Mouse (Mus musculus) intestine, embryonic 14.5 days (tissue): ENCODE data around the gene Pcbp2. TPM values are rescaled to one million over a fixed set of nuclear protein-coding genes. Genes with fewer than 3 reads are reported as not detected.

Experiments
- ATAC-seq: fragments of 200-750 bp; cut with Nextera tagmentation; replicated peaks from 2 replicates; pipeline ENCODE4 v1.8.0; 2017; ENCODE audit warnings: low read depth, moderate number of reproducible peaks, moderate TSS enrichment, moderate library complexity; ENCODE audit not compliant: low FRiP score, low TSS enrichment
- DNase-seq: peaks from one replicate; pipeline ENCODE4 v3.0.0-alpha.2; 2018; ENCODE audit warnings: low spot score
- H3K27ac ChIP-seq: fragments of 300-500 bp; sonication (generic); 2 replicates; pipeline ENCODE4 v1.5.1; 2014; ENCODE audit warnings: low read depth, mild to moderate bottlenecking, control low read depth
- H3K27me3 ChIP-seq: fragments of 300-500 bp; sonication (generic); replicated peaks from 2 replicates; pipeline ENCODE4 v1.6.1; 2014; ENCODE audit warnings: low read length, control low read depth; ENCODE audit not compliant: control insufficient read depth, insufficient read depth
- H3K36me3 ChIP-seq: fragments of 300-500 bp; sonication (generic); 2 replicates; pipeline ENCODE4 v1.6.1; 2014; ENCODE audit warnings: low read length, control low read depth; ENCODE audit not compliant: control insufficient read depth, insufficient read depth
- H3K4me1 ChIP-seq: fragments of 300-500 bp; sonication (generic); replicated peaks from 2 replicates; pipeline ENCODE4 v1.6.1; 2014; ENCODE audit warnings: low read length, control low read depth, mixed read lengths; ENCODE audit not compliant: control insufficient read depth, insufficient read depth
- H3K4me2 ChIP-seq: fragments of 300-500 bp; sonication (generic); 2 replicates; pipeline ENCODE4 v1.6.1; 2014; ENCODE audit warnings: low read length
- H3K4me3 ChIP-seq: fragments of 300-500 bp; sonication (generic); 2 replicates; pipeline ENCODE4 v1.5.1; 2014; ENCODE audit warnings: low read depth, low read length, control low read depth, mixed read lengths
- H3K9ac ChIP-seq: fragments of 300-500 bp; sonication (generic); 2 replicates; pipeline ENCODE4 v1.6.1; 2014; ENCODE audit warnings: mild to moderate bottlenecking, low read length
- H3K9me3 ChIP-seq: fragments of 300-500 bp; sonication (generic); 2 replicates; pipeline ENCODE4 v1.6.1; 2016; ENCODE audit warnings: low read length, control low read depth; ENCODE audit not compliant: control insufficient read depth
- WGBS: fragments of 180-500 bp; shearing (Covaris S2); extraction: QIAGEN DNeasy Blood & Tissue Kit; methylation state at CpG from one replicate; pipeline ENCODE4 v1.1.7; 2014; 5-methylcytosine and 5-hydroxymethylcytosine counted together
- polyA plus RNA-seq: library from polyadenylated mRNA; unstranded; fragments of >200 nt; fragmentation: Nextera tagmentation; extraction: Ambion mirVana; gene quantifications from 2 replicates; pipeline ENCODE4 v1.2.1, GENCODE M21; 2014

The Pcbp2 gene
- polyA plus RNA-seq, 1 experiment from 2014 or later: 275 TPM

GRCm38 (mm10) chr15:102518859-102519201 is 48.5 kb downstream of the Pcbp2 start:
- Histone ChIP-seq H3K36me3 (peaks cover 27% of the 10 kb centered on the region), H3K9ac (peak overlapping the region; percentile 87), H3K27me3 (no peaks in the 10 kb centered on the region), H3K4me3 (peak overlapping the region; percentile 69), H3K9me3 (no peaks in the 10 kb centered on the region), H3K27ac (peak overlapping the region; percentile 98), H3K4me2 (peak overlapping the region; percentile 67), H3K4me1 (peaks cover 23% of the 10 kb centered on the region)
- WGBS: 19% methylated on average over 9 of the region's 9 CpGs
- DNase-seq (no peak), ATAC-seq (no peak)

- no peaks in the 10 kb centered on the region for H3K27me3 ChIP-seq
- peak overlapping the region; percentile 67 for H3K4me2 ChIP-seq
- H3K9ac ChIP-seq: peak overlapping the region; percentile 87
- no peaks in the 10 kb centered on the region for H3K9me3 ChIP-seq
- DNase-seq (peak; percentile 46), ATAC-seq (no peak)
- no peak overlapping the region for H3K27ac ChIP-seq
- peaks cover 23% of the 10 kb centered on the region for H3K4me1 ChIP-seq
- peaks cover 34% of the 10 kb centered on the region for H3K36me3 ChIP-seq
- H3K4me3 ChIP-seq: peak overlapping the region; percentile 69
- 53% methylated on average over 17 of the region's 17 CpGs for WGBS
These were observed 49.1 kb downstream of the Pcbp2 start for GRCm38 (mm10) chr15:102519211-102520141.

GRCm38 (mm10) chr15:102520416-102520815 is 50.1 kb downstream of the Pcbp2 start:
- DNase-seq: peak; percentile 48
- Histone ChIP-seq H3K4me3 (no peak overlapping the region), H3K9ac (no peak overlapping the region), H3K9me3 (no peaks in the 10 kb centered on the region), H3K4me2 (no peak overlapping the region), H3K36me3 (peaks cover 39% of the 10 kb centered on the region), H3K4me1 (peaks cover 23% of the 10 kb centered on the region), H3K27me3 (no peaks in the 10 kb centered on the region), H3K27ac (no peak overlapping the region)
- no peak for ATAC-seq
- WGBS: 71% methylated on average over 4 of the region's 4 CpGs

GRCm38 (mm10) chr15:102521480-102521879 is 51.1 kb downstream of the Pcbp2 start:
- WGBS: 73% methylated on average over 4 of the region's 4 CpGs
- no peaks in the 10 kb centered on the region for H3K9me3 ChIP-seq
- H3K36me3 ChIP-seq: peaks cover 44% of the 10 kb centered on the region
- H3K4me1 ChIP-seq: peaks cover 17% of the 10 kb centered on the region
- H3K27me3 ChIP-seq: no peaks in the 10 kb centered on the region
- DNase-seq (peak; percentile 32), ATAC-seq (no peak)
- no peak overlapping the region for H3K4me3 ChIP-seq
- H3K4me2 ChIP-seq: no peak overlapping the region
- H3K27ac ChIP-seq: no peak overlapping the region
- H3K9ac ChIP-seq: no peak overlapping the region

GRCm38 (mm10) chr15:102524892-102525485 is 54.6 kb downstream of the Pcbp2 start, which contains the start of gene Npff:
Gene Npff (minus strand): TSS chr15:102524942.
- no peak within 1 kb of the TSS for H3K27ac ChIP-seq
- peaks cover 70% of the 10 kb centered on the region for H3K36me3 ChIP-seq
- no peaks in the 10 kb centered on the region for H3K27me3 ChIP-seq
- ATAC-seq: peak; percentile 37; the same call in 1 of the 2 replicates
- no peak within 1 kb of the TSS for H3K4me2 ChIP-seq
- H3K4me3 ChIP-seq: no peak within 1 kb of the TSS
- no peak within 1 kb of the TSS for H3K9ac ChIP-seq
- DNase-seq: peak; percentile 92
- peaks cover 6% of the 10 kb centered on the region; the same call in 1 of the 2 replicates for H3K4me1 ChIP-seq
- no peaks in the 10 kb centered on the region for H3K9me3 ChIP-seq
- 8% methylated on average over 3 of the region's 3 CpGs for WGBS

GRCm38 (mm10) chr15:102526111-102527002 is 56.0 kb downstream of the Pcbp2 start:
- H3K4me1 ChIP-seq: no peaks in the 10 kb centered on the region
- H3K4me3 ChIP-seq: no peak overlapping the region
- no peak for ATAC-seq
- H3K9me3 ChIP-seq: no peaks in the 10 kb centered on the region
- H3K27me3 ChIP-seq: no peaks in the 10 kb centered on the region
- H3K9ac ChIP-seq: no peak overlapping the region
- H3K27ac ChIP-seq: no peak overlapping the region
- peaks cover 76% of the 10 kb centered on the region for H3K36me3 ChIP-seq
- no peak overlapping the region for H3K4me2 ChIP-seq
- 73% methylated on average over 6 of the region's 6 CpGs for WGBS
- DNase-seq: peak; percentile 29

- no peak for ATAC-seq
- Histone ChIP-seq H3K27me3 (no peaks in the 10 kb centered on the region), H3K4me3 (no peak overlapping the region), H3K4me1 (no peaks in the 10 kb centered on the region), H3K36me3 (peaks cover 76% of the 10 kb centered on the region), H3K9ac (no peak overlapping the region), H3K4me2 (no peak overlapping the region), H3K27ac (no peak overlapping the region), H3K9me3 (no peaks in the 10 kb centered on the region)
- DNase-seq: peak; percentile 55
- WGBS: 78% methylated on average over 3 of the region's 3 CpGs
These were observed 57.6 kb downstream of the Pcbp2 start for GRCm38 (mm10) chr15:102527936-102528335.

- Histone ChIP-seq H3K27ac (no peak overlapping the region), H3K36me3 (peaks cover 81% of the 10 kb centered on the region), H3K9ac (no peak overlapping the region), H3K4me1 (no peaks in the 10 kb centered on the region), H3K4me3 (no peak overlapping the region), H3K27me3 (no peaks in the 10 kb centered on the region), H3K4me2 (no peak overlapping the region), H3K9me3 (no peaks in the 10 kb centered on the region)
- 91% methylated on average over 1 of the region's 1 CpGs for WGBS
- DNase-seq: peak; percentile 34
- no peak for ATAC-seq
These were observed 58.1 kb downstream of the Pcbp2 start for GRCm38 (mm10) chr15:102528396-102528795.
